Mouse (Mus musculus): ENCODE results near the gene Tmem202.

Gene Tmem202

GRCm38 (mm10) chr9:59533889-59534288 lies 5.8 kb downstream of the Tmem202 start:
- no peak for DNase-seq (ENCODE audit: low read depth, low spot score)

- DNase-seq (ENCODE audit: low read depth, low spot score) = no peak
These were observed 6.2 kb downstream of the Tmem202 start for GRCm38 (mm10) chr9:59533422-59533821.

GRCm38 (mm10) chr9:59531645-59532044 lies 8.0 kb downstream of the Tmem202 start:
- DNase-seq (ENCODE audit: low read depth, low spot score) = no peak

GRCm38 (mm10) chr9:59528274-59528673 lies 11.4 kb downstream of the Tmem202 start:
- no peak for DNase-seq (ENCODE audit: low read depth, low spot score)

- DNase-seq (ENCODE audit: low read depth, low spot score) = no peak
These were observed 12.1 kb downstream of the Tmem202 start for GRCm38 (mm10) chr9:59527580-59527979.

- DNase-seq (ENCODE audit: low read depth, low spot score) = no peak
These were observed 12.9 kb downstream of the Tmem202 start for GRCm38 (mm10) chr9:59526727-59527126.

- DNase-seq (ENCODE audit: low read depth, low spot score) = no peak
These were observed 16.7 kb downstream of the Tmem202 start for GRCm38 (mm10) chr9:59522906-59523305.

GRCm38 (mm10) chr9:59519396-59519795 lies 20.3 kb downstream of the Tmem202 start:
- DNase-seq (ENCODE audit: low read depth, low spot score) = no peak

GRCm38 (mm10) chr9:59518976-59519375 lies 20.7 kb downstream of the Tmem202 start:
- DNase-seq (ENCODE audit: low read depth, low spot score) = no peak

- peak; percentile 12 for DNase-seq (ENCODE audit: low read depth, low spot score)
These were observed 22.5 kb downstream of the Tmem202 start for GRCm38 (mm10) chr9:59517127-59517526.

GRCm38 (mm10) chr9:59515069-59515468 lies 24.6 kb downstream of the Tmem202 start:
- DNase-seq (ENCODE audit: low read depth, low spot score) = no peak

- no peak for DNase-seq (ENCODE audit: low read depth, low spot score)
These were observed 27.3 kb downstream of the Tmem202 start for GRCm38 (mm10) chr9:59512381-59512780.

- no peak for DNase-seq (ENCODE audit: low read depth, low spot score)
These were observed 31.5 kb downstream of the Tmem202 start for GRCm38 (mm10) chr9:59508146-59508545.

- DNase-seq (ENCODE audit: low read depth, low spot score) = no peak
These were observed 52.3 kb downstream of the Tmem202 start for GRCm38 (mm10) chr9:59487331-59487730.

GRCm38 (mm10) chr9:59486549-59487065 lies 53.0 kb downstream of the Tmem202 start, which contains the start of gene Arih1:
Arih1 (minus strand) TSS chr9:59486618.
- DNase-seq (ENCODE audit: low read depth, low spot score) = peak; percentile 100

- no peak for DNase-seq (ENCODE audit: low read depth, low spot score)
These were observed 53.5 kb downstream of the Tmem202 start for GRCm38 (mm10) chr9:59486076-59486518.

GRCm38 (mm10) chr9:59485511-59486075 lies 54.1 kb downstream of the Tmem202 start:
- DNase-seq (ENCODE audit: low read depth, low spot score) = peak; percentile 80

- DNase-seq (ENCODE audit: low read depth, low spot score) = no peak
These were observed 54.9 kb downstream of the Tmem202 start for GRCm38 (mm10) chr9:59484760-59485159.

GRCm38 (mm10) chr9:59482419-59482818 lies 57.2 kb downstream of the Tmem202 start:
- peak; percentile 72 for DNase-seq (ENCODE audit: low read depth, low spot score)

GRCm38 (mm10) chr9:59476617-59477016 lies 63.0 kb downstream of the Tmem202 start:
- no peak for DNase-seq (ENCODE audit: low read depth, low spot score)

- no peak for DNase-seq (ENCODE audit: low read depth, low spot score)
These were observed 64.8 kb downstream of the Tmem202 start for GRCm38 (mm10) chr9:59474838-59475237.

GRCm38 (mm10) chr9:59473171-59473570 lies 66.5 kb downstream of the Tmem202 start:
- no peak for DNase-seq (ENCODE audit: low read depth, low spot score)

- no peak for DNase-seq (ENCODE audit: low read depth, low spot score)
These were observed 70.2 kb downstream of the Tmem202 start for GRCm38 (mm10) chr9:59469446-59469845.
